Mouse (Mus musculus): ENCODE results near the gene Tbc1d24. TPM values are rescaled to one million over a fixed set of nuclear protein-coding genes. Genes with fewer than 3 reads are reported as not detected.

Tbc1d24 gene
- polyA plus RNA-seq, 1 experiment from 2014 or later: 13.0 TPM

DNA sequence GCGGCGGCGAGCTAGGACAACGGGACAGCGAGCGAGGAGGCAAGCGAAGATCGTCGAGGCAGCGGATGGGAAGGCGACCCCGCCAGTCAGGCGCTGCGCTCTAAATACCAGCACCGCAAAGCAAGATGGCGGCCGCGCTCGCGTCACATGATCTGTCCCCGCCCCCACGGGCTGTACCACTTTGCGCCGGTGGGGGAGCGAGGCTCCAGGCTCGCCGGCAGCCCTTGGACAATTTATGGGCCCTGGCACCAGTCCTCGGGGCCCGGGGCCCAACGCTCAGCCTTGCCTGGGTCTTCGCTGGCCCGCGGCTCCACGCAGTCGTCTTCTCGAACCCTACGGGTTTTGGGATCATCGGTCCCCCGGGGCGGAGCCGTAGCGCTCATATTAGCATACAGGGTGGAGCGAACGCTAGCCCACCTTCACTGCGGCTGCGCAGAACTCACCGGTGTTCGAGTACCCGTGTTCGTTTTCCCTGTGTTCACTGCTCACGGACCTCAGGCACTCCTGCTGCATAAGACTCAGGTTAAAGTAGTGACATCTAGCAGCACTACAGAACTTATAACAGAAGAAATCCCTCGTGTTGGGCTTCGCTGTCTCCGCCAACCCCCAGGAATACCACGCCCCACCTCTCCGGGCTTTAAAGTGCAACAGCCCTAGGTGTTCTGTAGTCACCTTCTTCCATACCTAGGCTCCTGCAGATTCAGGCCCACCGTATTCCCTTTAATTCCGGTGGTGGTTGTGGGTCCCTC lies 35.9 kb downstream of the Tbc1d24 start, which contains the start of gene Atp6v0c:
TSS of gene Atp6v0c (minus strand) at position 386 of the 749 bp plus-strand sequence.
- Histone ChIP-seq H3K4me1 (peaks cover 20% of the 10 kb centered on the region), H3K4me3 (peak within 1 kb of the TSS; percentile 90), H3K4me2 (replicated peaks) (peak within 1 kb of the TSS; percentile 94), H3K27me3 (replicated peaks) (no peaks in the 10 kb centered on the region), H3K27ac (peak within 1 kb of the TSS; percentile 86), H3K36me3 (peaks cover 17% of the 10 kb centered on the region), H3K9ac (peak within 1 kb of the TSS; percentile 86), H3K9me3 (no peaks in the 10 kb centered on the region)
- peak; percentile 88 for ATAC-seq (ENCODE audit: low FRiP score, low read depth)
- under 1% methylated on average over 58 of the region's 58 CpGs for WGBS

DNA sequence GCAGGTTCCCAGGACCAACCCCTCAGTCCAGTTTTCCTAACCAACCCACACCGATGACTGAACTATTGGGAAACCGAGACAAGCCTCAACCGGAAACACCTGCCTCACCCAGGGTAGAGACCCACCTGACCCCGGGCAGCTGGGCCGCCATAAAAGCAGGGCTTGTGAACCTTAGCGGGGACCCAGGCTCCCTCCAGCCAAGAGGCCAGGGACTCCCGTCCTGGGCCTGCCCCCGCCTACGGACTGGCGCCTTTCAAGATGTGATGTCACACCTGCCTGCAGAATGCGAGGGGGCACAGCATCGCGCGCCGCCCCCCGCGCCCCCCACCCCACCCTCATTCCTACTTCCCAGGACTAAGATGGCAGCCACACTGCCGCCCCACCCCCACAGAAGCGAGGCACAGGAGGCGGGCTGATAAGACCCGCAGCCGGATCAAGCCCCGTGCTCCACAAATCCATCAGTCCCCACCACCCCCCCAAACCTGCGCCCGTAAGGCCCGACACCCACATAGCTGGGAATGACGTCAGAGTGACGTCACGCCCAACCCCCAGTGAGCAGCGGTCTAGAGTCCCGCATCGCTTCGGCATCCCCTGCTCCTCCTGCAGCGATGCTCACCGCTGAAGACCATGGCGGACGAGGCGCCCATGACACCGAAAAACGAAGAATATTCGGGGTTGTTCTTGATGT lies 36.6 kb downstream of the Tbc1d24 start:
- Histone ChIP-seq H3K36me3 (peaks cover 17% of the 10 kb centered on the region), H3K27ac (peak overlapping the region; percentile 86), H3K9ac (peak overlapping the region; percentile 86), H3K4me1 (peaks cover 20% of the 10 kb centered on the region), H3K27me3 (replicated peaks) (no peaks in the 10 kb centered on the region), H3K9me3 (no peaks in the 10 kb centered on the region), H3K4me3 (peak overlapping the region; percentile 90), H3K4me2 (replicated peaks) (peak overlapping the region; percentile 94)
- peak; percentile 72 for ATAC-seq (ENCODE audit: low FRiP score, low read depth)
- WGBS: 1% methylated on average over 40 of the region's 41 CpGs

DNA sequence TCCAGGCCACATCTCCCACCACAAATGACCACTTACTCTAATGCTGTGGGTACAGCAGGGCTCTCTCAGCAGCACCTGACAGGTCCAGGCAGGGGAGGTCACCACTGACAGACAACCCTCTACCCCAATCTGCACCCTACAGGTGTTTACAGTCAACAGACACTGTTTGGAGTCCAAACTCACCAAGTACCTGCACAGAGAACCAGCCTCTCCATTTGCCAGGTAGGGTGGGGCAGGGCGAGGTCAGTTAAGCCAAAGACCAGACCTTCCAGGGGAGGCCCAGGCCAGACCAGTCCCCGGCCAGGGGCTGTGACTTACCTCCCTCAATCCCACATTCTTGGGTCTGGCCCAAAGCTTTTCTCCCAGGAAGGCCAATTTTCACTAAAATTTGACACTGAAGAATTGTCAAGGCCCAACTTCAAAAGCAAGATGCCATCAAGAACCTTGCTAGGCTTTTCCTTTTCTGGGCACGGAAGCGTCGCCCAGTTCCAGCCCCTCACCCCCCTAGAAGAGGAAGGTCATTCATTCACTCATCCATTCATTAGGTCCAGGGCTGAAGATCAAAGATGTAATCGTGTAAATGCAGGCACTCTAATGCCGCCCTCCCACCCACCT lies 37.4 kb downstream of the Tbc1d24 start:
- H3K4me2 ChIP-seq (replicated peaks): peak overlapping the region; percentile 94
- H3K36me3 ChIP-seq: peaks cover 17% of the 10 kb centered on the region
- peaks cover 22% of the 10 kb centered on the region for H3K4me1 ChIP-seq
- peak overlapping the region; percentile 86 for H3K9ac ChIP-seq
- 53% methylated on average over 7 of the region's 7 CpGs for WGBS
- peak overlapping the region; percentile 90 for H3K4me3 ChIP-seq
- H3K27me3 ChIP-seq (replicated peaks): no peaks in the 10 kb centered on the region
- no peak overlapping the region for H3K27ac ChIP-seq
- H3K9me3 ChIP-seq: no peaks in the 10 kb centered on the region
- no peak for ATAC-seq (ENCODE audit: low FRiP score, low read depth)

GRCm38 (mm10) chr17:24167120-24167519 lies 38.2 kb downstream of the Tbc1d24 start:
- H3K4me3 ChIP-seq: no peak overlapping the region
- H3K9ac ChIP-seq: no peak overlapping the region

DNA sequence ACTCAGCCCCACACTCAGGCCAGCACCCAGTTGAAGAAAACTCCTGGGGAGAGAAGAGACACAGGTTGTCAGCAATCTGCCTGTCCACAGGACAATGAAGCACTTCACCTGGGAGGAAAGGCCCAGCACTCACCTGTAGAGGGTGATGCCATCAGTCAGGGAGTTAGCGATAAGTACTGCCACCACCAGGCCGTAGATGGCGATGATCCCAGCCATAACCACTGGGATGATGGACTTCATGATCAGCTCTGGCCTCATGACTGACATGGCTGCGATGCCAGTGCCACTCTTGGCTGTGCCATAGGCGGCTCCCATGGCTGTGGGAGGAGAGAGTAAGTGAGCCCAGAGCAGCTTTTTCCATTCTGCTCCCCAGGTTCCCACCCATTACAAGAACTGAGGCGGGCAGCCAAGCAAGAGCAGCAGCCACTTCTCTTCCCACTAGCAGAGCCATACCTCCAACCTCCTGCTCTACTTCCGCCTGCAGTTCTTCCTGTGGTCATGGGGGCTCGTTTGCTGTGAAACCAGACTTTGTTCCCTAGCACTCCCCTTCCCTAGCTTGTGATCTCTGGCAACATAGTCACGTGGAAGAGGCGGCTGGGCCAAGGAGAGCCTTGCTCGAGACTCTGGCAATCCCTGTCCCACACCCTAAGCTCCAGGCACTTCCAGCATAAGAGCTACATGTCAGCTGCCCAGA lies 40.6 kb downstream of the Tbc1d24 start:
- 80% methylated on average over 11 of the region's 11 CpGs for WGBS
- peaks cover 20% of the 10 kb centered on the region for H3K36me3 ChIP-seq
- no peak overlapping the region for H3K9ac ChIP-seq
- no peaks in the 10 kb centered on the region for H3K9me3 ChIP-seq
- peaks cover 25% of the 10 kb centered on the region for H3K4me1 ChIP-seq
- no peak overlapping the region for H3K4me2 ChIP-seq (replicated peaks)
- H3K27ac ChIP-seq: no peak overlapping the region
- ATAC-seq (ENCODE audit: low FRiP score, low read depth): no peak
- no peaks in the 10 kb centered on the region for H3K27me3 ChIP-seq (replicated peaks)
- H3K4me3 ChIP-seq: no peak overlapping the region

More at GRCm38 (mm10) chr17:24167120-24167519, 38.2 kb downstream of the Tbc1d24 start:
- H3K27me3 ChIP-seq (replicated peaks): no peaks in the 10 kb centered on the region
- ATAC-seq (ENCODE audit: low FRiP score, low read depth): no peak
- H3K27ac ChIP-seq: no peak overlapping the region
- H3K9me3 ChIP-seq: no peaks in the 10 kb centered on the region
- peaks cover 17% of the 10 kb centered on the region for H3K36me3 ChIP-seq
- peaks cover 31% of the 10 kb centered on the region for H3K4me1 ChIP-seq
- 89% methylated on average over 6 of the region's 6 CpGs for WGBS
- H3K4me2 ChIP-seq (replicated peaks): peak overlapping the region; percentile 94; the same call in 1 of the 2 replicates

DNA sequence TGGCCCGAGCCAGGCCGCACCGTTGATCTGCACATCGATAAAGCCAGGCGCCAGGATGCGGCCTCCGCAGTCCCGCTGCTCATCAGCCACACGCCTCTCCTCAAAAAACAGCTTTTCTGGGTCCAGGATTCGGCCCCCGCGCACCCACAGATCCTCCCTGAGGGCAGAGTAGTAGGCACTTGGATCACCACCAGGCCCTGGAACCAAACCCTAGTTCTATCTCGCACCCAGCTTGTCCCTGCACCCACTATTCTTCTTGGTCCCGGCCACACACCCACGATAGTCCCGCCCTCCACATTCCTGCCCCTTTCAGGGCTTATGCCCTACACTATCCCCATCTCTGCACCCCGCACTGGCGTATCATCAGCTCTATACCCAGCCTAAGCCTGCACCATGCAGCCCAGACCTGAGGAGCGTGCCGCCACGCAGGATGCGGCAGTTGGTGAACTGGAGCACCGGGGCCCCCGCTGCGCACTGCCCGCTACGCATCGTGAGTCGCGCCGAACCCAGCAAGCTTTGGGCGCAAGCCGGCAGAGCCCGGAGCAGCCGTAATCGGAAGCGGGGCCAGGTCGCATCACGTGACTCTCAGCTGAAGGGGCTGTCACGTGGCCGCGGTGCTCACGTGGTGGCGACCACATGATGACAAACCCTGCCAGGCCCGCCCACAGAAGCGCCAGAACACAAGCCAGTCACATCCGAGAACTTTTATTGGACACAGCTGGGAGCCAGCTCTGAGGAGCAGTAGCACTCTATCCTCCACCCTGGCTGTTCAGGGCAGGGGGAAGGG lies 42.0 kb downstream of the Tbc1d24 start, which contains the start of gene Amdhd2:
TSS of gene Amdhd2 (minus strand) at position 591 of the 787 bp plus-strand sequence.
- Histone ChIP-seq H3K27ac (0 out of 2 replicates have a peak within 1 kb of the TSS, but pooled peaks have one; percentile 47), H3K36me3 (peaks cover 20% of the 10 kb centered on the region), H3K9ac (peak within 1 kb of the TSS; percentile 88), H3K27me3 (replicated peaks) (no peaks in the 10 kb centered on the region), H3K9me3 (no peaks in the 10 kb centered on the region), H3K4me3 (peak within 1 kb of the TSS; percentile 80), H3K4me2 (replicated peaks) (peak within 1 kb of the TSS; percentile 98), H3K4me1 (peaks cover 24% of the 10 kb centered on the region)
- WGBS: 2% methylated on average over 47 of the region's 47 CpGs
- ATAC-seq (ENCODE audit: low FRiP score, low read depth): peak; percentile 94

DNA sequence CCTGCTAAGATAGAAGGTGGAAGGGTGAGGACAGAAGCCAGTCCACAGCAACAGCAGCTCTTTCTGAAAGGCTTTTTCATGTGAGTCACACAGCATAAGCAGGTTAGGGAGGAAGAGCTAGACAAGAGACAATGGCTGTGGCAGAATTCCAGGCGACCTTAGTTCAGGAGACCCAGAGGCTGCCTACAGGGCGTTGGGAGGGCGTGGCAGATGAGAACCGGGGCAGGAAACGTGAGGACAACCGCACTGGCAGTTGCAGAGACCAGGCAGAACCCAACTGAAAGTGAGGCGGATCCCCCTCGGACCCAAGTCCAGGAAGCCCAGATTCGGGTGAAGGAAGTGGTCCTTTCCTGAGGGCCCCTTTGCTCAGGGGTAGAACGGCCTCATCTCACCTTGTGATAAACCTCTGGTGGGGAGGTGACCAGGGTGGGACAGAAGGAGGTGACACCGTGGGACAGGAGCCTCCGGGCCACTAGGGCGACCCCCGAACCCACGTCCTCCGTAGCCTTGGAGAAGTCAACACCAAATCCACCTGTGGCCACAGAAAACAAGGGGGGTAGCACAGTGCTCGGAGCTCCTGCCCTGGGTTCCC lies 42.7 kb downstream of the Tbc1d24 start:
- WGBS: 34% methylated on average over 17 of the region's 17 CpGs

GRCm38 (mm10) chr17:24161466-24161865 lies 43.9 kb downstream of the Tbc1d24 start:
- Histone ChIP-seq H3K27ac (no peak overlapping the region), H3K4me1 (peaks cover 11% of the 10 kb centered on the region), H3K36me3 (peaks cover 30% of the 10 kb centered on the region), H3K9me3 (no peaks in the 10 kb centered on the region), H3K4me2 (replicated peaks) (no peak overlapping the region), H3K4me3 (no peak overlapping the region), H3K9ac (no peak overlapping the region), H3K27me3 (replicated peaks) (no peaks in the 10 kb centered on the region)
- ATAC-seq (ENCODE audit: low FRiP score, low read depth): no peak
- WGBS: 85% methylated on average over 5 of the region's 5 CpGs

More for the DNA sequence above, 42.7 kb downstream of the Tbc1d24 start:
- Histone ChIP-seq H3K36me3 (peaks cover 25% of the 10 kb centered on the region), H3K4me1 (peaks cover 17% of the 10 kb centered on the region), H3K9me3 (no peaks in the 10 kb centered on the region), H3K27ac (0 out of 2 replicates have a peak overlapping the region, but pooled peaks have one; percentile 47), H3K4me2 (replicated peaks) (peak overlapping the region; percentile 98), H3K4me3 (peak overlapping the region; percentile 80), H3K9ac (peak overlapping the region; percentile 88), H3K27me3 (replicated peaks) (no peaks in the 10 kb centered on the region)
- peak; percentile 11 for ATAC-seq (ENCODE audit: low FRiP score, low read depth)

DNA sequence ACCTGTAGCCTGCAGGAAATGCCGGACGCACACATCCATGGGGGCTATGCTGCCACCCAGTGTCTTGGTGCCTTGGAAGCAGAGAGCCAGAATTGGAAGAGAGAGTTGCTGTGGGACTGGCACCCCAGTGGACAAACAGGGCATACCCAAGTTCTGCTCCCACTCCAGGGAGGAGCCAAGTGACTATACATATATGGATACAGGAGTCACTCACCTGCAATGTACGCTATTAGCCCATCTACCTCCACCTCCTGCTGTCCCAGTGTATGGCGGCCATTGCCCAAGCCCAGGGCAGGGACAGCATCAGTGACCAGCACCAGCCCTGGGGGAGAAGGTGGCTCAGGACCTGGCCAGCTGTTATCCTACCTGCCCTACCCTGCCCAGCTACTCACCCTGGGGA lies 47.8 kb downstream of the Tbc1d24 start:
- Histone ChIP-seq H3K36me3 (peaks cover 22% of the 10 kb centered on the region; the same call in 1 of the 2 replicates), H3K9ac (no peak overlapping the region), H3K4me2 (replicated peaks) (no peak overlapping the region), H3K27ac (no peak overlapping the region), H3K4me1 (peaks cover 4% of the 10 kb centered on the region), H3K27me3 (replicated peaks) (no peaks in the 10 kb centered on the region), H3K9me3 (no peaks in the 10 kb centered on the region), H3K4me3 (no peak overlapping the region)
- ATAC-seq (ENCODE audit: low FRiP score, low read depth): no peak
- WGBS: 92% methylated on average over 4 of the region's 4 CpGs

DNA sequence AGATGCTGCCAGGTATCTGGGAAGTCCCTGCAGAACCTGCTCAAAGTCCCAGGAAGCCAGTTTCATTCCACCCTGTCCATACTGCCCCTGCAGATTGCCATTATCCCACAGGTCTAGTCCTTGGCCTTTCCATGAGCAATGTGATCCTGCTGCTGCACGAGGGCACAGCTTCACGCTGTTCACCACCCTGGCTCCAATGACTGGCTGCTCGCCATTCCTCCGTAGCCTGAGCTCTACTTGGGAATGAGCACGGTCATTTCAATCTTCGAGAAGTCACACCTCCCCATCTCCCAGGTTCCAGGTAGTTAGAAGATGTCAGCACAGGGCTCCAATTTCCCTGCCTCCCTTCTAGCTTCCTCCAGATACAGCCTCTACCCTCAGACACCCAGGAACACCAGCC lies 48.2 kb downstream of the Tbc1d24 start:
- ATAC-seq (ENCODE audit: low FRiP score, low read depth): no peak
- 93% methylated on average over 6 of the region's 6 CpGs for WGBS
- H3K4me3 ChIP-seq: no peak overlapping the region
- H3K27ac ChIP-seq: no peak overlapping the region
- no peak overlapping the region for H3K9ac ChIP-seq
- 0 out of 2 replicates have a peak, but pooled peaks cover 3% of the 10 kb centered on the region for H3K4me1 ChIP-seq
- H3K9me3 ChIP-seq: no peaks in the 10 kb centered on the region
- H3K4me2 ChIP-seq (replicated peaks): no peak overlapping the region
- peaks cover 22% of the 10 kb centered on the region; the same call in 1 of the 2 replicates for H3K36me3 ChIP-seq
- H3K27me3 ChIP-seq (replicated peaks): no peaks in the 10 kb centered on the region

DNA sequence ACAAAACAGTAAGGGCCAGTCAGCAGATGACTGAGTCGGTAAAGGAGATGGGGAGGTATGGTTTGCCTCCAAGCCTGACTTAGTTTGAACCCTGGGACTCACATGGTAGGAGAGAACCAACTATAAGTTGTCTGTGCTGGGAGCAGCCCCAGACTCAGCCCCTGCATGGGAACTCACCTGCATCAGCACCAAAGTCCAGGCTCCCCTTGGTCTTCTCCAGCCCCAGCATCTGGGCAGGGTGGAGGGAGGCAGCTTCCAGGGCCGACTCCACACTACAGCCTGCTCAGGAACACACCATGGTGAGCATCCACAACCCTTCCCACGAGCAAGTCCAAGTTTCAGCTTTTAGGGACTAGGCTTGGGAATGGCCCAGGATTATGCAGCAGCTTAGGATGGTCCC lies 49.0 kb downstream of the Tbc1d24 start:
- no peak overlapping the region for H3K4me2 ChIP-seq (replicated peaks)
- H3K9ac ChIP-seq: no peak overlapping the region
- H3K4me3 ChIP-seq: no peak overlapping the region
- no peak for ATAC-seq (ENCODE audit: low FRiP score, low read depth)
- WGBS: 89% methylated on average over 3 of the region's 3 CpGs
- no peaks in the 10 kb centered on the region for H3K9me3 ChIP-seq
- H3K4me1 ChIP-seq: peaks cover 8% of the 10 kb centered on the region; the same call in 1 of the 2 replicates
- no peak overlapping the region for H3K27ac ChIP-seq
- H3K36me3 ChIP-seq: peaks cover 22% of the 10 kb centered on the region; the same call in 1 of the 2 replicates
- no peaks in the 10 kb centered on the region for H3K27me3 ChIP-seq (replicated peaks)

Data from neural tube, embryonic 12.5 days (tissue).